Mouse (Mus musculus): Measurements from ENCODE around the gene Slc28a1. TPM values are rescaled to one million over a fixed set of nuclear protein-coding genes. Genes with fewer than 3 reads are reported as not detected.

Slc28a1 gene
- total RNA-seq (2021), result under 1 TPM in 1 of 2 experiments, not detected in 1; 0.11 TPM

DNA sequence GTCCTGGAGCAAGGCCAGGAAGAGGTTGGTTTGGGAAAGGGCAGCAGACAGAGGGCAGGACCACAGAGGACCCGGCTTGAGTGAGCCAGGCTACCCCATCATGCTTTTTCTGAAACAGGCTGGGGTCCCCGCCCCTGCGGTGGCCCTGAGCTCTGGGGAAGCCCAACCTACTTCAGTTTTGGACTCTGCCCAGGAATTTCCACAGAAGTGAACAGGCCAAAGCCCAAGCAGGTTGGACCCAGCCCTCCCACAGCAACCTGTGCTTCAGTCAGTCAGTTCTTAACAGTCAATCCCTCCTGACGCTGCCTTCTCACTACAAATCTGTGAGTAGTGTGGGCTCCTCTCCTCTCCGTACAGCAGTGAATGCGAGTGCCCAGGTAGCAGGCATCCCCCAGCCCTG lies at the start of gene Slc28a1:
Slc28a1 (plus strand) TSS at position 245 of the 400 bp plus-strand sequence.
- intact Hi-C loops (cut with DNase I), result no loop called here

DNA sequence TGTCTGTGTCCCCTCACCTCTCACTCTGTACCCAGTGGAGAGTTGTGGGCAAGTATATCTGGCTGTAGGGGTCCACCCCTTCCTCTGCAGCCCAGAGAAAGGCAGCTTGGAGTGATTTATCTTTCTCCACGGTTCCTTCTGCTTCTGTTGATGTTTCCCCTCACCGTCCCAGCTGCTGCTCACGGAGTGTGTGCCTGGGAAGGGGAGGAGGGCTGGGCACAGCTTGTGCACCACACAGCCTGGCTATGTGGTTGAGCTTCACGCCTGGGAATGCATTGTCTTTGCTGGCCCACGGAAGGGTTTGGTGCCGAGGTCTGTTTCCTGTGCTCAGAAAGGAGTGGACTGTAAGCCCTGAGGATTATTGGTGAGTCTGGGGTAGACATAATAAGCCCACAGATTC lies 47.9 kb upstream of the Slc28a1 start:
- intact Hi-C loops (cut with DNase I), result no loop called here
- no peak for DNase-seq (ENCODE audit: low spot score in 2 of 2)

More for the DNA sequence above, at the start of gene Slc28a1:
- DNase-seq (ENCODE audit: low spot score in 2 of 2), result no peak

DNA sequence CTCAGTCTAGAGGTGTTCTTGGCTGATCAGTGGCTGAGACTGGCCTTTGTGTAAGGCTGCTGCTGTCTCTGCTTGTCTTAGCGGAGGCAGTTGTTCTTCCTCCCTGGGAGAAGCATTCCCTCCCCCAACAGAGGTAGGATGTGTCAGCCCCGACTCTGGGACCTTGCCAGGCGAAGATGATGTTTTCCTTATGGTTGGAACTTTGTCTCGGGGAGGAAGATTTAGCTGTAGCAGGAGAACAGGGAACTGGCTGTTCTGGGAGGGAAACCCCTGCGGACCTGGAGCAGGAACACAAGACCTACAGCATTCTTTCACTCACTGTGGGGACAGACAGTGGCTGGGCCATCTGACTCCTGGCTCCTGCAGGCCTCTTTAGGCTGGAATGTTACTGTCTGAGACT lies 42.1 kb upstream of the Slc28a1 start:
- intact Hi-C loops (cut with DNase I), result no loop called here
- peak; percentile 20 to 63 for DNase-seq (ENCODE audit: low spot score in 2 of 2)

DNA sequence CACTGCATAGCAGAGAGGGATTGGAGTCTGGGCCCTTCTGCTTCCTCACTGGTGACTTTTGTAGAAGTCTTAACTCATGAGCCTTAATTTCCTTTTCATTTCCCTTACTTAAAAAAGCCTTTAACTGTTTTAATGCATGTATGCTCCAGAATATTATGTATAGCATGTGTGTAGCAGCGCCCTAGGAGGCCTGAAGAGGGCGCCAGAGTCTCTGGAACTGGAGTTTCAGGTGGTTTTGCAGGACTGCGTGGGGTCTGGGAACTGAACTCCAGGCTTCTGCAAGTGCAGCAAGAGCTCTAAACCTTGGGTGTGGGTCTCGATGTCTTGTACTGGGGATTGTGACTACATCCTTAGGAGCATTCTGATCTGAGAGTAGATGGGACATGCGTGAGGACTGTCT lies 41.3 kb upstream of the Slc28a1 start:
- DNase-seq (ENCODE audit: low spot score in 2 of 2), result no peak
- intact Hi-C loops (cut with DNase I), result no loop called here

DNA sequence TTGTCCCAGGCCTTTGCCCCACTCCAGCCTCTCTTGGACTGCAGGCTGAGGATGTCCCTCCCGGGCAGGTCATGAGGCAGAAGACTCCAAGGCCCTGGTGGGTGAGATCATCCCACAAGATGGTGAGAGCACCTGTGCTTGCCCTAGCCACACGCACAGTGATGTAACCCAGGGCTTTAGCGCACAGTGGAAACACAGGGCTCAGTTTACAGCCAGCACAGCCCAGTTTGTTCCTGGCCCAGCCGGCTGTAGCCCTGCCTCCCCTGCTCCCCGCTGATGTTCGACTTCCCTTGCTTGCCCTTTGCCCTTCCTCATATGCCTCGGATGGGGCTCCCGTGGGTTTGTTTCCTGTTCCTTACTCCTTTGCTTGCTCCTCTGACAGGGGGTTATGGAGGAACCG lies 40.1 kb upstream of the Slc28a1 start:
- DNase-seq (ENCODE audit: low spot score in 2 of 2), result no peak
- intact Hi-C loops (cut with DNase I), result no loop called here

DNA sequence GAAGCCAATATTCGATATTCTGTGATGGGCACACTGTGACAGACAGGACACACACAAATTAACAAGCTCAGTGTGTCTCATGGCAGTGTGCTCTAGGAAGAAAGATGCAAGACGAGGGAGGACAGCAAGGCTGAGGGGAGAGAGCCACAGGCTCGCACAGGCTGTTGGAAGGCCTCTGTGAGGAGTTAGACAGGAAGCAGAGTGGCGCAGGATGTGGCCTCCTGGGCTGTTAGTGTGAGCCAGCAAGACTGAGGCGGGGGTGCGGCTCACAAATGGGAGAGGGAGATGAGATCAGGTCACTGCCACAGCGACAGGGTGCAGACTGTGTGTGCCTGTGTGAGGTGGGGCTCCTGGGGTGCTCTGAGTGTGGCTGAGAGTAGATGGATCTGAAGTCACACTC lies 39.3 kb upstream of the Slc28a1 start:
- no peak for DNase-seq (ENCODE audit: low spot score in 2 of 2)
- intact Hi-C loops (cut with DNase I), result no loop called here

DNA sequence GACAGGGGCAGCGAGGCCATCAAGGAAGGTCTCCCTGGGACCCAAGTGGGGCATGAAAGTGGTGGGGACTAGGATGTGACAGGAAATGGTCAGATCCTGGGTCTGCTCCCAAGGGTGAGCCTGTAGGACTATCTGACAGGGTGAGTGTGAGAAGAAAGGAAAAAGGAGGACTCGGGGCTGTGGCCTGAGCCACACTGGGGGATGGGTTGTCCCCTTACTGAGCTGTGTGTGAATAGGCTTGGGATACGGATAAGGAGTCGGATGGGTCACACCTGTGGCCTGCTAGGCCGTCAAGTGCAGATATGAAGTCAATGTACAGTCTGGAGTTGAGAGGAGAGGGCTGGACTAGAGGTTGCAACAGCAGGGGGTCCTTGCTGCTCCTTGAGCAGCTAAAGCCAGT lies 38.9 kb upstream of the Slc28a1 start:
- intact Hi-C loops (cut with DNase I), result no loop called here

DNA sequence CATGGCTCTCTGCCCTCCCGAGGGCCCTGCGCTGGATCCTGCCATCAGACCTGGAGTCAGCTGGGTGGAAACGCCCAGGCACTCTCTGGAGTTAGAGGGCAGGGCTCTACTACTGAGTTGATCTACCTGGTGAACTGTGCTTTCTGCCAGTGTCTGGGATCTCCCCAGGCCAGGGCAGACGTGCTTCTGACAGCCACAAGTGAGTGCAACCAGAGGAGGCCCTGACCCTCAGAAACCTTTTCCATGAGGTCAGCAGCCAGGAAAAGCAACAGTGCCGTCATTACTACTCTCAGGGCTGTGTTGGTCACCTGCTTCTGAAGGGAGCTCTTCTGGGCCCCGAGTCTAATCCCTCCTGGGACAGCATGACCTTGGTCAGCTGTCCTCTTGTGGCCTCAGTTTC lies 37.6 kb upstream of the Slc28a1 start:
- intact Hi-C loops (cut with DNase I), result no loop called here

More for the DNA sequence above, 38.9 kb upstream of the Slc28a1 start:
- no peak for DNase-seq (ENCODE audit: low spot score in 2 of 2)

DNA sequence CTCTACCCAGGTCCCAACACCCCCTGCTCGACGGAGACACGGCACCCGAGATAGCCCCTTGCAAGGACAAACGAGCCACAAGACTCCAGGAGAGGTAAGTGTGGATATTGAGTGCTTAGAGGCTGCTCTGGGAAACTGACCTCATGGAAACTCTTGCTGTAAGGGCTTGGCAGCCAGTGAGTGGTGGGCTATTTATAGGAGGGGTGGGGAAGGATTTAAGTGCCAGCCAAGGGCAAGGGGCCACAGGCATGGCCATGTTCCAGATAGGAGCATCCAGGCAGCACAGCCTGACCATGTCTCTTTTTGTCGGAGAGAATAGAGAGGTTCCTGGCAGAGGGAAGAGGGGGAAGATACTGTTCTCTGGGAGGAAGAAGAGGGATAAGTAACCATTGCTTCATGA lies 35.9 kb upstream of the Slc28a1 start:
- DNase-seq (ENCODE audit: low spot score in 2 of 2), result no peak
- intact Hi-C loops (cut with DNase I), result no loop called here

More for the DNA sequence above, 37.6 kb upstream of the Slc28a1 start:
- DNase-seq (ENCODE audit: low spot score in 2 of 2), result no peak

DNA sequence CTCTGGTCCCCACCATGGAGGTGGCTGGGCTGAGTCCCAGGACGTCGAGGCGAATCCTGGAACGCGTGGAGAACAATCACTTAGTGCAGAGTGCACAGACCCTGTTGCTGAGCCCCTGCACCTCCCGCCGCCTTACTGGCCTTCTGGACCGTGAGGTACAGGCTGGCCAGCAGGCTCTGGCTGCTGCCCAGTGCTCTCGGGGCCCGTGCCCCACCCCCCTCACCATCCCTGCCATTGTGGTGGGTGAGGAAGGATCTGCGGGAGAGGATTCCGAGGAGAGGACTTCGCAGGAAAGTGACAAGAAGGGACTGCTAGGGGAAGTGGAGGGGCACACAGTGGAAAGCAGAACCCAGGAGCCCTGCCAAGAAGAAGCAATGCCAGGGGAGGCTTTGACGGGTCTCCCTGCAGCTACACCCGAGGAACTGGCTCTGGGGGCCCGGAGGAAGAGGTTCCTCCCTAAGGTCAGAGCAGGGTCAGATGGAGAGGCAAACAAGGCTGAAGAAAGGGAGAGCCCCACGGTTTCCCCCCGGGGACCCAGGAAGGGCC lies 21.1 kb upstream of the Slc28a1 start:
- intact Hi-C loops (cut with DNase I), result no loop called here
- no peak for DNase-seq (ENCODE audit: low spot score in 2 of 2)

DNA sequence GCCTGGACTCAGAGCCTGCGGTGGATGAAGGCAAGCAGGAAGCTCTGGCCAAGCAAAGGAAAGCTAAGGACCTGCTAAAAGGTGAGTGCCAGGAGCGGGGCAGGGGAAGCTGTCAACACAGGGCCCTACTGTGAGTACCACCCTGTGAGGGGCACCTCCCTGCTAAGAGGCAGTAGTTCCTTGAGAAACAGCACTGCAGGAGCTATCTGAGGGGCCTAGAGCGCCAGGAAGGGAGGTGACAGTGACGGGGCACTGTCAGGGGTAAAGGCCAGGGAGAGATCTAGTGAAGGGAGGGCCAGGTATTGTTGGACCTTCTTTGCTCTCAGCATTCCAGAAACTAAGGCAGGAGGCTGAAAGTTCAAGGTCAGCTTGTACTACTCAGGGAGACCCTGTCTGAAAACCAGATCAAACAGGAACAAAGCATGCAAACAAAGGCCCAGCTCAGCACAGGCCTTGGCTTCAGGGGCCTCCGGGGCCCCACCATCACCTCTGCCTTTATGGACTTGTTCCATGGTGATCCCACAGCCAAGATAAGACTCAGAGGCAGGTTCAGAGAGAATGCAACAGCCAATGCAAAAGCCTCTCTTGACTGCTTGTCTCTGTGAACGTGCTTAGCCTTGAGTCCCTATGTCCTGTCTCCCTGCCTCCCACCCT lies 20.4 kb upstream of the Slc28a1 start:
- intact Hi-C loops (cut with DNase I), result no loop called here
- no peak for DNase-seq (ENCODE audit: low spot score in 2 of 2)

DNA sequence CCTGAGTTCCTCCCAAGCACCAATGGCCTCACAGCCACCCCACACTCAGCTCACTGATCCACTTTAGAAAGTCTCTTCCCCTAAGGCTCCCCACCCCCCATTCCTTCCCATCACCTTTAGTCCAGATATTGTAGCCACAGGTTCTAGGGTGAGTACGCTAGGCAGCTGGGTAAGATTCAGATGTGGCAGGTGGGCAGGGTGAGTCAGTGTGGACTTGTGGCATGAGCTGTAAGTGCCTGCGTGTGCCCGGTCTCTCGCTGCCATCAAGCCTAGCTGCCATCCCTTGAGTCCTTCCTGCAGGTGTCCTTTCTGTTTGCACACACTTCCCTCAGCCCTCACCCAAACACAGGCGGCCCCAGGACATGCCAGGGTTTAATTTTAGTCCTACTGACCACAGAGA lies 14.3 kb upstream of the Slc28a1 start:
- DNase-seq (ENCODE audit: low spot score in 2 of 2), result no peak
- intact Hi-C loops (cut with DNase I), result no loop called here

DNA sequence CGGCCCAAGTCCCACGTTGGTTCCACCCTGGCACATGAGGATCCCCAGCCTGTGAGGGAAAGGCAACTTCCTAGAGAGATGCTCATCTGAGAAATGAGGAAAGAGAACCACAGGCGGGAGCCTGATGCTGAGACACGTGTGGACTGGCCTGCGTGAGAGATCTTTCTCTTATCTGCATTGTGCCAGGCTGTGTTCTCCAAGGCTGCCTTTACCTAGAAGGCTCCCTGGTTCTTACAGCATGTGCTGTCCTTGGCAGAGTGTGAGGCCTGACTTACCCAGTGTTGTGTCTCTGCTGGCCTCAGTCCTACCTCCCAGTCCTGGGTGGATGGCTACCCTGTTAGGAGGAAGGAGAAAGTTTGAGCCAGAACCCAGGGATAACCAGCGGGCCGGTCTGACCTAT lies 11.7 kb upstream of the Slc28a1 start:
- intact Hi-C loops (cut with DNase I), result no loop called here

DNA sequence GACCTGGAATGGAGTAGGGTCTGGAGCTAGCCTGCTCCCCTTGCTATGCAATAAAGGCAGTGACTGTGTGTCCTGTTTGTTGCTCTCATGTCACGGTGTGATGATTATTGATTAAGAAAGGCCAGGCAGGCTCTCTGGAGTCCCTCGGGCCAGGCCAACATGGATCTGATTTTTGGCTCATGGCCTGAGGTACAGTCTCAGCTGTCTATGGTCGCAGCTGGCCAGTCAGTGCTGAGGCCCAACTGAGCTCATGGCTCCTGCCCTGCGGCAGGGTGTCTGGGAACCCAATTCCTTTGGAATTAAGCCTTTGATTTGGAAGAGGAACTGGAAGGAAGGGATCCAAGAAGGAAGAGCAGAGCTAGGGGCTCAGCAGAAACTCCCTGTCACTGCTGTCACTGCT lies 9.1 kb upstream of the Slc28a1 start:
- intact Hi-C loops (cut with DNase I), result no loop called here

More for the DNA sequence above, 11.7 kb upstream of the Slc28a1 start:
- DNase-seq (ENCODE audit: low spot score in 2 of 2), result no peak

DNA sequence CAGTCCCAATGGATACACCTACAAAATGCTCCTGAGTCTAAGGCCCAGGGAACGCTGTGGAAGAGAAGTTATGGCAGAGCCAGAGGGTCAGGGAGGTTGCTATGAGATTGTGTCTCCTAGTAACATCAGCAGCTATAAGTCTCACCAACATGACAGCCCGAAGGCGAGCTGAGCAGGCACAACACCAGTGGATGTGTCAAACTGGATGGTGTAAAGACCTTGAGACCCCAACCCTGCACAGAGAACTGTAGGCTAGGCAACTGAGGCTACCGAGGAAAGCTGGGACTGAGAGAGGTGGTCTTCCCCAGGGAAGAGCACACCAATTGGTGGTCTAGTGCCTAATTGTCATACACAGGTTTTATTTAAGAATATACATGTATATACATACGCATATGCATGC lies 6.4 kb upstream of the Slc28a1 start:
- intact Hi-C loops (cut with DNase I), result no loop called here
- no peak for DNase-seq (ENCODE audit: low spot score in 2 of 2)

More for the DNA sequence above, 9.1 kb upstream of the Slc28a1 start:
- no peak for DNase-seq (ENCODE audit: low spot score in 2 of 2)

DNA sequence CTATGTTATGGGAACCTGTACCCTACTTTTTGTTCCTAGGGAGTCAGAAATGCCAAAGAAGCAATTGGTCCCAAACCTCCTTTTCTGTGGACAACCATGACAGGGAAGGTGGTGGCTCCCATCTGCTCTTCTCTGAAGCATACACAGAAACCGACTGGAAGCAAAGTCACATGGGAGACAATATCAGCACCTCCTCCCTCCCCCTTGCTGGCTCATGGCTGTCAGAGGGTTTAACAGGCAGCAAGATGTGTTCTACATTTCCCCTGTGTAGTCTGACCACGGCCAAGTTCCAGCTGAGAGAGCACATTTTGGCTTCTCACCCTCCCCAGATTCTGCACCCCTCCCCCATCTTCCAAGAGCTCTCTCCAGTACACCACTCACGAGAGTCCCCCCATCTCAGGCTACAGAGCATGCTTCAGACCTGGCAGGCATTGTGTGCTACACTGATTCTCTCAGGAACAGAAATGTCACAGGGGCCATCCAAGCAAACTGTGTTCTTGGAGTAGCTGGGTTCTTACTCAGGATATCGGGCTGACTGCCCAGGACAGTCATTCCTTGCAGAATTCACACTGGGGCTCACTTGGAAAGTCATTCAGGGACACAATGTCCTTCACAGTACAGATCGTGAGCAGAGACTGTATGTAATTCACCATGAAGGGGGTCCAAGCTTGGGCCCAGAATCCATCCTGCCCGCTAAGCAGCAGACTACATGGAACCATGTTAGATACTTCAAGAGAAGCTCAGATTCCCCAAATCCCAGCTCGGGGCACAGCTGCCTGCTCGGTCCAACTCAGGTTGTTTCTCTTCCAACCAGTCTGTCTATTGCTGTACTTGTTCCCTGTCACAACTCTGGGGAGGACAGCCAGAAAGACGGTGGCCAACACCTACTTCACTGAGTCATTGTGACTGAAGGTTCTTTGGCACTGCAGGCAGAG lies 4.6 kb upstream of the Slc28a1 start:
- DNase-seq (ENCODE audit: low spot score in 2 of 2), result no peak
- intact Hi-C loops (cut with DNase I), result no loop called here

DNA sequence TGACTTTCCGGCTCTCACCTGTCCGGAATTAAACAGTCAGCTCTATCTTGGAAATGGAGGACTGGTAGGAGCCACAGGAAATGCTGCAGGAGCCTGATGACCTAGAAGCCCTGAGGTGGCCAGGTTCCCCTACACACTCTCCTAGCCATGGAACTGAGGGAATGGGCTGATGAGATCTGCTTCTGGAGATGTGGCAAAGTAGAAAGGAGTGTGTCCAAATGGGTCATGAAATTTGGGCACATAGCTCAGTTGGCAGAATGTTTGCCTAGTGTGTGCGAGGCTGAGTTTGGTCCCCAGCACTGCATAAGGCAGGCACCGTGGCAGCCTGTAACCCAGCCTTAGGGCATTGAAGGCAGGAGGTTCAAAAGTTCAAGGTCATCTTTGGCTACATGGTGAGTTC lies 3.8 kb upstream of the Slc28a1 start:
- DNase-seq (ENCODE audit: low spot score in 2 of 2), result no peak
- intact Hi-C loops (cut with DNase I), result no loop called here

DNA sequence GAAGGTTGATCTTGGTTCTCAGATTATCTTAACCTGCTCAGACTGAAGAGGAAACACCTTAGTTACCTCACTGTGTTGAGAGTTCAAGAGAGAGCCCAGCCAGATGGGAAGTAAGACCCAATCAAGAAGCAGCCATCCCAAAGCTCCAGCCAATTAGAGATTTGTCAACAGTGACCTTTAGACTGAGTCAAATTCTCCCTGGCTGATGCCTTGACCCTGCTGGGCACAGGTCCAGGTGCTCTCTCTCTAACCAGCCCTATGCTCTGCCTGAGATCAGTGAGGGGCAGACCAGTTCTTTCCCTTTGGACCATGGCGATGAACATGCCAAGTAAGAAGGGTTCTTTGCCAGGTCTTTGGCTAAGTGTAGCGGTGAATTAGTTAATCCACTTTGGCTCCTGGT lies 2.9 kb upstream of the Slc28a1 start:
- DNase-seq (ENCODE audit: low spot score in 2 of 2), result no peak
- intact Hi-C loops (cut with DNase I), result no loop called here

DNA sequence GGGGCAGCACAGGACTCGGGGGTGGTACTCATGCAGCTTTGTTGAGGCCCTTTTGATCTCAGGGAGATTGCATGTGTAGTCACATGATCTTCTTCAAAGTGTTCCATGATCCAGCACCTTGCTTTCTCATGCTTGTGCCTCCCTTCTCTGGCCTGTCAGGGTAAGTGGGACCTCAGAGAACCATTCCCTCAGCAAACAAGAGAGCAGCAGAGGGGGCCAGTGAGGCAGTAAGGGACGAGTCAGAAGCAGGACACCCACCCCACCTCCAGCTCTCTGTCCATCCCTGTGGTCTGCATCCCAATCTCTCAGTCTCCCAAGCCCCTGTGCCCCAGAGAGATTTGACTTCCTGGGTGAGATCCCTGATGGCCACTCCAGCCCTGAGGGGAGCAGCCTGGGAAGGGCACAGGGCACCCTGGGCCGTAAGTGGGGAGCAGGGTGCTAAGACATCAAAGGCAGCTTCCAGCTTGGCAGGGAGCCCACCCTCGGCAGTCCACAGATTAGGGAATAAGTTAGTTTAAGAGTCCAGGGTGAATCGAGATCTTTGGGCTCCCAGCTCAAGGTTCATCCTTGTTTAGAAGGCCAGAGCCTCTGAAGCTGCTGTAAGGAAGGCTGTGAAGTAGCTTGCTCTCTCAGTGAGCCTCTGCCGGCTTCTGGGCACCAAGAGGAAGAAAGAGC lies 1.8 kb upstream of the Slc28a1 start:
- intact Hi-C loops (cut with DNase I), result no loop called here
- no peak for DNase-seq (ENCODE audit: low spot score in 2 of 2)

DNA sequence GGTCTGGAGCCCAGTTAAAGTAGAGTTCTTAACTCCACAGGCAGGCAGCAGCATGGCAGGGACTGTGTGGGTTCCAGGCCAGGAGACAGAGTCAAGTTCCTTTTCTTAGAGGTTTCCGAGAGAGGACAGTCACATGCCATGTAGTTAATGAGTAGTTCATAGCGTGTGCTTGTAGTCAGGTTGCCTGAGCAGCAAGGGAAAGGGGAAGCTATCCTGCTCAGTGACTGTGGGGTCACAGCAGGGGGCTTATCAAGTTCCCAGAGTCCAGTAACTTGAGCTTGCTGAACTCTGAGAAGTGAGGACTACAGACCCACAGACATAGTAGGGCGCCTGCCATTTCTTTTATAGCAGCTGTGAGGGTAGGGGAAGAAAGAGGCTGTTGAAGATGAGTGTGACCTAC lies 6.5 kb downstream of the Slc28a1 start:
- intact Hi-C loops (cut with DNase I), result no loop called here
- DNase-seq (ENCODE audit: low spot score in 2 of 2), result no peak

Measured in left cerebral cortex, postnatal 25 days (tissue).